Mouse (Mus musculus): Measurements from ENCODE around the gene Asic2. TPM values are rescaled to one million over a fixed set of nuclear protein-coding genes. Genes with fewer than 3 reads are reported as not detected.
A peak's percentile ranks its signal among the peaks of the same experiment; 100 is the strongest.

Gene Asic2
- total RNA-seq, 2 experiments from 2014 or later: not detected

DNA sequence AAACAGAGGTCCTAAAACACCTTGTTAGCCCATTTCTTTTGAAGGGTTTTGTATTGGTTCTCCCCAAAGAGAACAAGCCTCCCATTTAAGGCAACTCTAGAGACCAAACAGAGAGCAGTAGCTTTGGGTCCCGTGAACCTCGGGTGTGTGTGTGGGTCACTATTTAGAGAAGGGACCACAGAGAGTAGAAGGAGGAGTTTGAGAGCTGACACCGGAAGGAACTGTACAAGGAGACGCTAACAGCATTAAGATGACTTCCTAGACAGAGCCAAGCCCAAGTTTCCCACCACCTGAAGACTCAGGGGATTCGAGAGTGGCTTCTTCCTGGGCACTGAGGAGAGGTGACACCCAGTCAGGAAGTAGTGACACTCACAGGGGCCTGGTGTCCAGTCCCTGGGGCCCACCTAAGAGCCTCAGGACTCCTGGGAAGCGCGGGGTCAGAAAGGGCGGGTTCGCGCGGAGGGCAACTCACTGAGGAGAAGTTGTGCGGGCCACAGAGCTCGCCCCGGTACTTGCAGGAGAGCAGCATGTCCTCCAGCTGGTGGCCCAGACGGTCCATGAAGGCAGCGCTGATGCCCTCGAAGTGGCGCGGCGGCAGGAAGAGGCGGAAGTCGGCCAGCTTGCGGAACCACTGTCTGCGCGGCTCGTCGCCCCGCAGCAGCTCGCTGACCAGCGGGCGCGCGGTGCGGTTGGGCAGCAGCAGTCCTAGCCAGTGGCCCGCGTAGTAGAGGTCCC lies 816.8 kb downstream of the Asic2 start:
- DNase-seq: no peak
- intact Hi-C loops (cut with DNase I): no loop called here

DNA sequence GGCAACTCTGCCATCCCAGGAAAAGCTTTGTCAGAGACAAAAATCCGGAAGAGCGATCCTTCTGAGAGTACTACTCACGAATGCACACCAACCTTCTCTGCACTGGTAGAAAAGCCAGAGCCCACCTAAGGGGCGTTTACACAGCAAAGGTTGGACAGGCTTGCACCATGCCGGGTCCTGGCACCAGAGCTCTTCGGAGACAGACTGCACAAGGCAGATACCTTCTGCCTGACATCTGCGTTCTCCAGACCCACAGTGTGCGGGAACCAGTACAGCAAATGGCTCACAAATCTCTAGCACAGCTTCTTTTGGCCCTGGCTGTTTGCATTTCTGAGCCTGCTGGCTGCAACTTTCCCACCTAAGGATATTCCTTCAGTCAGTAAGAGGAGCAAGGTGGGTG lies 817.6 kb downstream of the Asic2 start:
- no peak for DNase-seq
- intact Hi-C loops (cut with DNase I): no loop called here

DNA sequence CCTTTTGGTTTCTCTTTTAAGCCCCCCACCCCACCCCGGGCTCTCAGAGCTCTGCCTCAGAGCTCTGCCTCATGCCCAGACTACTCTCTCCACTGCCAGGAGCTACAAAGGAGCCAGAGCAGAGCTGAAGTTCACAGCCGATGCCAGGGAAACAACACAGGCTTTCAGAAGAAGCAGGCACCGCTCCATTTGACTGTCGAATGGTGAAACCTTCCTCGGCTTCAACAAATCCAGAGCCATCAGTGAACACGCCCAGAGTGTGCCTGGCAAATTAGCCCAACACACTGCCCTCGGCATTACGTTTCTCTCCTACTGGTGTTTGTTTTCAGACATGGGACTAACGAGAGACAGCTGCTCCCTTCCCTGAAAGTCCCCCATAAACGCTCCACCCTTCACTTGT lies 819.8 kb downstream of the Asic2 start:
- no peak for DNase-seq
- intact Hi-C loops (cut with DNase I): no loop called here

DNA sequence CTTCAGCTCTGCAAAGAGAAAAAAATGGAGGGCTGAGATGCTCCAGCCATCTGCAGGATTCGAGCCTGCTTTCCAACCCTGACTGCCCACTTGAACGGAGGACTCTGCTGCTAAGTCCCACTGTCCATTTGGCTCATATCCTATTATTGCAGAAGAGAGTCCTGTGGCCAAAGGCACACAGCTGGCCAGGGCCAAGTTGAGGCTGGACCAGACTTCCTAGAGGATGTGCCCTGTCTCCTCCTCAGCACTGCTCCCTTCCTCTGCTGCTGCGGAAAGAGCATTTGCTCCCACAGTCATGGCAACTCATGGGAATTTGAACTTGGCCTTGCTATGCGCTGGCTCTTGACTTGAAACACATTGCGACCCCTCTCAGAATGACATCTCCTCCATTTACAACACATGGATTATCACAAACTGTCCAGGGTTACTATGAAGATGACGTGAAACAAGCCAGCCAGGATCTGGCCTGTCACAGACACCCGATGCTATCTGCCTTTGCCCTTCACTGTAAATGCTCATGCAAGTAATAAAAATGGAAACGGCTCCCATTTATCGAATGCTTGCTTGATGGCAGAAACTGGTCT lies 821.6 kb downstream of the Asic2 start:
- intact Hi-C loops (cut with DNase I): no loop called here
- DNase-seq: no peak

DNA sequence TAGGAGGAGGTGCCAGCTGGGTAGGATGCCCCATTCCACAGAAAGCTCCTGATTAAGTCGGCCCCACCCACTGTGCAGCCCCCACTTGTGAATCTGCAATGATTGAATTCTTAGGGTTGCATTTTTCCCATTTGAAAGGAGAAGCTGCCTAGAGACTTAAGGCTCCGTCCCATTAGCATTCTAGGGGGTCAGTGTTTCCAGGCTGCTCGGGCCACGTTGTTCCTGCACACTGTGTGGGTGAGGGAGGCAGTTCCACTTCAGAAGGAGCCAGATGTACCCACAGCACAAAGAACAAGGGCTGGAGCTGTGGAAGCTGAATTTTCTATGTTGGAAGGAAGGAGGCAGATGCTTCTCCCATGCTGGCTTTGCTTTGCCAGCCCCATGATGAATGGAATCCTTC lies 833.1 kb downstream of the Asic2 start:
- intact Hi-C loops (cut with DNase I): no loop called here
- no peak for DNase-seq

DNA sequence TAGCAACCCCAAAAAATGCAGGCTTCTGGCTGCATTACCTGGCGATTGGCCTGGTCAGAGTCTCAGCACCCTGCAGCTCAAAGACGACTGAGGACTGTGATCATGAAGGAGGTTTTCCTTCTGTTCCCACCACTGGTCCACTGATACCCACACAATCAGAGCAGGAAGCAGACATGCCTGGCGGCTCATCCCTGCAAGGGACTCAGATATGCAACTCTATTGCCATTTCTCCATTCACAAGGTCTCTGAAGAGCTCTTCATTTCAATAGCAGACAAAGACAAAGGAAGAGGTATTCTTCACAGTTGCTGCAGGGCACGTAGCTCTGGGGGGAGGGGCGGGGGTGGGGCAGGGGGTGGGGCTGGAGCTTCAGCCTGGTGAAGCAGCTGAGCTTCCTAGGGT lies 834.3 kb downstream of the Asic2 start:
- intact Hi-C loops (cut with DNase I): no loop called here
- DNase-seq: no peak

- intact Hi-C loops (cut with DNase I): no loop called here
Observed at GRCm38 (mm10) chr11:81132669-81133068, 835.6 kb downstream of the Asic2 start.

GRCm38 (mm10) chr11:81124363-81124762 lies 843.9 kb downstream of the Asic2 start:
- DNase-seq: no peak
- intact Hi-C loops (cut with DNase I): no loop called here

More at GRCm38 (mm10) chr11:81132669-81133068, 835.6 kb downstream of the Asic2 start:
- no peak for DNase-seq

- no peak for DNase-seq
- intact Hi-C loops (cut with DNase I): no loop called here
Observed at GRCm38 (mm10) chr11:81120024-81120576, 848.2 kb downstream of the Asic2 start.

GRCm38 (mm10) chr11:81118055-81118454 lies 850.2 kb downstream of the Asic2 start:
- no peak for DNase-seq
- intact Hi-C loops (cut with DNase I): no loop called here

DNA sequence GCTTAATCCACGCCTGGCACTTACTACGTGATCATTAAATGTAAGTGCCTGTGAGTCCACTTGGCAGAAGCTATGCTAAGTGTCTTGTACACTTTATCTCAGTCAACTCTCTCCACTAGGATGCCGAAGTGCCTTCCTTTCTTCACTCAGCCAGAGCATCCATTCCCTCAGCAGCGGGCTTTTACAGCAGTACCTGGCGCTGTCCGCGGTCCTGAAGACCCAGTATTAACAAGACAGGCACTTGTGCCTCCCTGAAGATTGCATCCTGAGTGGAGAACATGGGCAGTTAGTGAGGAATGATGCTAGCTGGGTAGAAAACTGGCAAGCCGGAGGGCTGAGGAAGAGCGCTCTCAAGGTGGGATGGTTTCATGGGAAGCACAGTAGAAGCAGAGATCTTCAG lies 852.6 kb downstream of the Asic2 start:
- peak; percentile 15 to 50 for DNase-seq
- intact Hi-C loops (cut with DNase I): no loop called here

- no peak for DNase-seq
Observed at GRCm38 (mm10) chr11:81111626-81112025, 856.6 kb downstream of the Asic2 start.

DNA sequence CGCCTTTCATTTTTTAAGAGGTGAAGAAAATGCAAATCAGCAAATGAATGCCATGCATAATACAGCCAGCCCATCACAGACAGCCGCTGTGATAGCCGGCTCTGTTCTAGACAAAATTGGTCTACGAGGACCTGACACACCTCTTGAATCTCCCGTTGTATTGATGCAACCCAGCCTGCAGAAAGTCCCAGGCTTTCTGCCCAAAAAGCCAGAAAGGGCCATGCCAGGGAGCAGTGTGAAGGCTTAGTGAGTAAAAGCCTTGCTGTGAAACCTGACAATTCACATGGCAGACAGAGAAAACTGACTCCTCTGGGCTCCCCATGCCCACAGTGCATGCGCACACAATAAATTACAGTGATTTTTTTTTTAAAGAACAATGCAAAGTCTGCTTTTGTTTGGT lies 858.2 kb downstream of the Asic2 start:
- intact Hi-C loops (cut with DNase I): no loop called here
- no peak for DNase-seq

More at GRCm38 (mm10) chr11:81111626-81112025, 856.6 kb downstream of the Asic2 start:
- intact Hi-C loops (cut with DNase I): no loop called here

DNA sequence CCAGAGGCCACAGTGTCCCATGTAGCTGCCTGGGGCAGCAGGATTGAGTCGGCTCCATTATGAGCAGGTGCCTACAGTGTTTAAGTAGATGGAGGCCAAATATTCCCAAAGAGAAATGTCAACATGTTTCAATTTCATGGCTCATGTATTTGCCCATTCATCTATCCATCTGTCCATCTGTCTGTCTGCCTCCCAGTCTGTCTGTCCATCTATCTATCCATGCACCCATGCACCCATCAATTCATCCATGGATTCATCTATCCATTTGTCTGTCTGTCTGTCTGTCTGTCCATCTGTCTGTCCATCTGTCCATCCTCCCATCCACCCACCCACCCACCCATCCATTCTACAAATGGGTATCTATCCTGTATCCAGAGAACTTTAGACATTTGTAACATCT lies 861.3 kb downstream of the Asic2 start:
- DNase-seq: no peak
- intact Hi-C loops (cut with DNase I): no loop called here

- intact Hi-C loops (cut with DNase I): no loop called here
- DNase-seq: no peak
Observed at GRCm38 (mm10) chr11:81100829-81101228, 867.4 kb downstream of the Asic2 start.

DNA sequence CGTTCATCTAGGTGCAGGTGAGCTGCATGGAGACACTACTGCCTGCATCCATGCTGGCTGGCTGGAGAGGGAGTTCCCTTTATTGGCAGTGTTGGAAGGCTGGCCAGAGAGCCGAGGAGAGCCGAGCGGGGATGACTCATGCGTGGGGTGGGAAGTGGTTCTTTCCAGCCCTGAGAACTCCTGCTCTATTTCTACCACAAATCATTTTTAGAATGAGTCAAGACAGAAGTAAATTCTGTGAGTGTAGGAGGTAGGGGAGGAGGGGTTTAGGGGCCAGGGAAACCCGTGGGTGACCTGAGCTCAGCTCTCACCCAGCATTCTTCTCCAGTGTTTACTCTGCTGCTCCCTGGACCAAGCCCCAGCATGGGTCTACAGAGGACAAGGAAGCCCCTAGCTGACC lies 872.2 kb downstream of the Asic2 start:
- DNase-seq: peak; percentile 1 to 10
- intact Hi-C loops (cut with DNase I): no loop called here

- no peak for DNase-seq
- intact Hi-C loops (cut with DNase I): no loop called here
Observed at GRCm38 (mm10) chr11:81094581-81094980, 873.7 kb downstream of the Asic2 start.

DNA sequence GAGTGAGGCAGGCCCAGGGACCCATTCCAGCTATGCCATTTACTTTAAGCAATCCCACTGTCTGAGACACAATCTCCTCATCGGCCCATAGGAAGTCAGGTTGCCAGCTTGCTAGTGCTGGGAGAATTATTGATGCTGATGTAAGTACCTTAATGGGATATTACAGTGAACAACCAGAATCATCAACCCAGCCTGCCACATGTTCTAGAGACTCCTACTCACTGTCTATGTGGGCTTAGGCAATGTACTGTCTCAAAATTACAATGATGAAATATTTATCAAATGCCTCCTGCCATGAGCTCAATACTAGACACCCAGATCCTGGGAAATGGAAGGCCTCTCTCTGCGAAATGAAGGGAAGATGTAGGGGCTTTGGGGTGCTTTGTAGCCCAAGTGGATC lies 876.1 kb downstream of the Asic2 start:
- no peak for DNase-seq
- intact Hi-C loops (cut with DNase I): no loop called here

- intact Hi-C loops (cut with DNase I): no loop called here
- no peak for DNase-seq
Observed at GRCm38 (mm10) chr11:81083822-81084221, 884.4 kb downstream of the Asic2 start.

- no peak for DNase-seq
- intact Hi-C loops (cut with DNase I): no loop called here
Observed at GRCm38 (mm10) chr11:81080076-81080805, 888.0 kb downstream of the Asic2 start.

- intact Hi-C loops (cut with DNase I): no loop called here
- DNase-seq: no peak
Observed at GRCm38 (mm10) chr11:81079237-81079636, 889.0 kb downstream of the Asic2 start.

GRCm38 (mm10) chr11:81071836-81072235 lies 896.4 kb downstream of the Asic2 start:
- intact Hi-C loops (cut with DNase I): no loop called here
- no peak for DNase-seq
